Mouse (Mus musculus) lung, adult 2 months (tissue): ENCODE measurements around the gene Gmpr.

Source experiments
- CTCF ChIP-seq: fragments of 200-500 bp; IDR thresholded peaks from 2 replicates; pipeline ENCODE4 v1.5.1; 2011; ENCODE audit warnings: mild to moderate bottlenecking, low read length, control low read depth; ENCODE audit not compliant: insufficient read depth
- POLR2A ChIP-seq: fragments of 200-500 bp; IDR thresholded peaks from 2 replicates; pipeline ENCODE4 v1.6.1; 2011; ENCODE audit warnings: low read depth, mild to moderate bottlenecking, control low read depth, low read length, borderline replicate concordance; ENCODE audit errors: extremely low read depth

DNA sequence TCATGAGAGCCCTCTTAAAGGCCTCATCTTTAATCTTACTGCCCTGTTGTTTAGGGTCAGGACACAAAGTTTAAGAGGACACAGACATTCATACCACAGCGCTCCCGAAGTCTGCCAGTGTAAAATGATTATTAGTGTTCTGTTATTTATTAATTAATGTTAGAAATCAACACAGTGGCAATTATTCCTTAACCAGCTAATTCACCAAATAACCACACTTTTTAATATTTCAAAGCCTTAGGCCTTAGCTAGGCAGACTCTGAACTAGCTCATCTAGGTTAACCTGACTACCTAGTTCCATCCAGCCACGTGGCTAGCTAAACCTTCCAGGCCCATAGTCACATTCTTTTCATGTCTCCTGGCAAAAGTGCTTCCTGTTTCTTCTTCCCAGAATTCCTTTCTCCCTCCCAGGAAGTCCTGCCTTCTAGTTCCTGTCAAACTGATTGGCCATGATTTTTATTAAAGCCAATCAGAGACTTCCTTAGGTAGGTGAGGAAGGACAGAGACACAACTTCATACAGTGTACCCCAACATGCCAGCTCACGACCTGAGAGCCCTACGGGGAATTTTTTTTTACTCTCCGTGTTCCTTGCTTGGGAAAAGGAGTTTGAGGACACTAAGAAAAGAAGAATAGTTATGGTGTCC is 17.7 kb downstream of the Gmpr start:
- TF ChIP-seq CTCF (no peak), POLR2A (no peak)
